Mouse (Mus musculus) neutrophil, adult 5-6 weeks (primary cell): ENCODE results near the gene Catsperg1. TPM values are rescaled to one million over a fixed set of nuclear protein-coding genes. Genes with fewer than 3 reads are reported as not detected.

Source experiments
- ATAC-seq: fragments of 151-379, 151-347 bp; 2 replicates; pipeline ENCODE4 v1.8.0; 2017; ENCODE audit warnings: mild to moderate bottlenecking, moderate TSS enrichment; ENCODE audit not compliant: insufficient number of reproducible peaks, poor library complexity, low FRiP score, severe bottlenecking; ENCODE audit errors: extremely low read depth
- total RNA-seq: library from RNA; stranded (forward); fragments of 200-1000 nt; gene quantifications from 2 replicates; pipeline ENCODE4 v1.2.3, GENCODE M21; 2017

Catsperg1 gene
- total RNA-seq, 1 experiment from 2014 or later: 3.6 TPM

DNA sequence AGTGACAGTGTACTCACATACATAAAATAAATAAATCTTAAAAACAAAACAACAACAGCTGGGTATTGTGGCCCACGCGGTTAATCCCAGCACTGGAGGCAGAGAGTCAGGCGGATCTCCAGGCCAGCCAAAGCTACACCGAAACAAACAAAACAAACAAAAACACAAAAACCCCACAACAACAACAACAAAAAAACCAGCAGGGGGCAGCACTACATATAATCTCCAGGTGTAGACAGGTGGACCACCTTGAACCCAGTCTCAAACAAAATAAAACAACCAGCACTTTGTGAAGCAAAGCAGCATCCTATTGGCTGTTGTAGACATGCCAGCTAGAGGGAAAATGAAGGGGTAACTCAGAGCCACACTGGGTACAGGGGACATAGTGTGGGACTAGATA lies 35.7 kb downstream of the Catsperg1 start:
- no peak for ATAC-seq

GRCm38 (mm10) chr7:29172390-29173016 lies 41.3 kb downstream of the Catsperg1 start:
- ATAC-seq: no peak

DNA sequence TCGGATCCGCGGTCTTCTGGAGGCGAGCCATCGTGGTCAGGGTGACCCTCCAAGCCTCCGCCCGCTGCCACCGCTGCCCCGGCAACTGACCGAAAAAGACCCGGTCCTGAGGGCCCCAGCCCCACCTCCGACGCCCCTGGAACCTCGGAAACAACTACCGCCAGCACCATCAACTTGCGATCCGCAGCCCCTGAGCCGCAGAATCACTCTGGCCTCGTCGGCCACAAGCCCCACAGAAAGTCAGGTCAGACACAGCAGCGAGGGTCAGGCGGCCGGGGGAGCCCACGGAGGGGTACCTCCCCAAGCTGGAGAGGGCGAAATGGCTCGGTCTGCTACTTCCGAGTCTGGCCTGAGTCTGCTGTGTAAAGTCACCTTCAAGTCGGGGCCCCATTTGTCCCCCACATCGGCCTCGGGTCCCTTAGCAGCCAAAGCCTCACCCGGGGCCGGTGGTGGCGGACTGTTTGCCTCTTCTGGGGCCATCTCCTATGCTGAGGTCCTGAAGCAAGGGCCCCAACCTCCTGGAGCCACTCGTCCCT lies 42.2 kb downstream of the Catsperg1 start:
- no peak for ATAC-seq

- peak; percentile 27; the same call in 1 of the 2 replicates for ATAC-seq
These were observed 42.9 kb downstream of the Catsperg1 start for GRCm38 (mm10) chr7:29170755-29171561.

DNA sequence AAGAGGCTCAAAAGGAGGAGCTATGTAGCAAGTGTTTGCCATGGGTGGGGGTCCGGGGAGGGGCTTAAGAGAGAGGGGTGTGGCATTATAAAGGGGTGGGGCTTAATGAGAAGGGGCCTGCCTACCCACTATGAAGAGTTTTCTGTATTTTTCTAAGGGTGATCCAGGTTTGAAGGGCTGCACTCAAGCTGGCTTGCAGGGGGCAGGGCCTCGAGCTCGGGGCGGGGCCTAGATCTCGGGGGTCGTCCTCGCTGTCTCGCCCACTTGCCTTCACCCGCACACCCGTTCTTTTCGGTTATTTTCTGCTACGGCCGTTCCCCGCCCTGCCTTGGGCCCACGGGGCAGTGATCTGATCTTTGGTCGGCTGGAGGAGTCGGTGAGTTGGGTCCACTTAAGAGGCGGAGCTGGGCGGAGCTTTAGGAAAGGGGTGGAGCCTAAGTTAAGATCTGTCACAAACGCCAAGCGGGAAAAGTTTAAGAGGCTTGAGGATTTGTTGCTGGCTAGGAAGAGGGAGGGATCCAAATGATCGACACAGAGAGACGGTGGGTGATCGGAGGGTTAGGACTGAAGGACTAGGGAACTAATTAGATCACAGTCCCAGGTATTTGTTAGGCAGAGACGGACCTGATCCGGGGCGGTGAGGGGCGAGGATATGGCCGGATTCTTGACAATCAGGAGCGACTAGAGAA lies 43.6 kb downstream of the Catsperg1 start, which contains the start of the genes Ggn and Spred3:
Gene Ggn (plus strand): TSS at position 145 of the 689 bp plus-strand sequence.
Gene Spred3 (minus strand): TSS at position 346 of the 689 bp plus-strand sequence.
- peak; percentile 21; the same call in 1 of the 2 replicates for ATAC-seq

- ATAC-seq: no peak
These were observed 44.4 kb downstream of the Catsperg1 start for GRCm38 (mm10) chr7:29169231-29170065.

DNA sequence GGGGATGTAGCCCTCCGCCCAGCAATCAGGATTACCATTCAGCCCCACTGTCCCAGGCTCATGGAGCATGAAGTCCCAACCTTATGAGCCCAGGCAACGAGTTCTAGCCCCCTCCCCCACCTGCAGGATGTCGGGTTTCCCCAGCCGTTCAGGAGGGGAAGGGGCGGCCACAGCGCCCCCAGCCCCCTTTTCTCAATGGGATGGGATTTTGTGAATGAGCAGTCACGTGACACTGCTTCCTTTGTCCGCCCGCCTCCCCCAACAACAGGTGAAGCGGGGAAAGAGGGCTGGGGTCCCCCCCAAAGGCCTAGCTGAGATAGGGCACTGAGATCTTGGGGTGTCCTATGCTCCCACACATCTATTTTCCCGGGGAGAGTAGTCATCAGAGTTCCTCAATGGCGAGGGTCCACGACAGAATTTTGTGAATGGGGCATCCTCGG lies 45.0 kb downstream of the Catsperg1 start:
- ATAC-seq: no peak

- ATAC-seq: no peak
These were observed 45.6 kb downstream of the Catsperg1 start for GRCm38 (mm10) chr7:29168121-29168695.

DNA sequence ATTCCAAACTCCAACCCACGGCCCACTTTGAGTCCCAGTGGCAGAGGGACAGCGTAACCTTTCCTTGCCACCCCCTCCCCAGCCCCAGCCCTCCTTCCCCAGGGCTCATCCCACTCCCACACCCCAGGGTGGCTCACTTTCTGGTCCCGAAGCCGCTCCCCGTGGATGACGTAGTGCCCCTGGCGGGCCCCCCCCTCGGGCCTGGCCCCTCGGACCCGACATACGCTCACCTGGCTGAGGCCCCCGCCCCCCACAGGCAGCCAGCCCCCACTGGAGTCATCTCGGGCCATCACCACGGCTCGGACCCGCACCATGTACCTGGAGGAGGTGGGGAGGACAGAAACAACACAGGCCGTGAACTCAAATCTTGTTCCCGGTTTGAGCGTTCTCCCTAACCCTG lies 46.2 kb downstream of the Catsperg1 start:
- no peak for ATAC-seq

GRCm38 (mm10) chr7:29162750-29163525 lies 50.9 kb downstream of the Catsperg1 start:
- 0 out of 2 replicates have a peak, but pooled peaks have one; percentile 25 for ATAC-seq

DNA sequence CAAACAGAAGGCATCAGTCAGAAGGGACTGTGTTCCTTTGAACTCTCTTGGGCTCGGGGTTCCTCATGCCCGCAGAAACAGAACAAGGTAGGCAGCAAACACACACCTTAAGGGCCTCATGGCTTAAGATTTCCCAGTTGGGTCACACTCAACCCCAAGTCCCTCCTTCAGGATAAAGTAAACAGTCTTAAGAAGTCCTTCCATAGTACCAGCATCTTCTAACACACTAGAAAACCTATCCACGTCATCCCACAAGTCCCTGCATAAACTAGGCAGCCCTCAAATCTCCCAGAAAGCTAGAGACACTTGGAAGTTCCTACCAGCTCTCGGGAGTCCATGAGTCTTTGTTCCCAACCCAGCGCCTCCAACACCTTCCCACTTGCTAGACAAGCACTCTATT lies 51.5 kb downstream of the Catsperg1 start:
- ATAC-seq: no peak

GRCm38 (mm10) chr7:29158264-29158663 lies 55.6 kb downstream of the Catsperg1 start:
- ATAC-seq: no peak

- peak; percentile 59 for ATAC-seq
These were observed 57.7 kb downstream of the Catsperg1 start, which contains the start of gene Fam98c for GRCm38 (mm10) chr7:29155838-29156782. TSS of gene Fam98c (minus strand) at chr7:29156234.

- peak; percentile 68 for ATAC-seq
These were observed 58.5 kb downstream of the Catsperg1 start for GRCm38 (mm10) chr7:29155196-29155837.

DNA sequence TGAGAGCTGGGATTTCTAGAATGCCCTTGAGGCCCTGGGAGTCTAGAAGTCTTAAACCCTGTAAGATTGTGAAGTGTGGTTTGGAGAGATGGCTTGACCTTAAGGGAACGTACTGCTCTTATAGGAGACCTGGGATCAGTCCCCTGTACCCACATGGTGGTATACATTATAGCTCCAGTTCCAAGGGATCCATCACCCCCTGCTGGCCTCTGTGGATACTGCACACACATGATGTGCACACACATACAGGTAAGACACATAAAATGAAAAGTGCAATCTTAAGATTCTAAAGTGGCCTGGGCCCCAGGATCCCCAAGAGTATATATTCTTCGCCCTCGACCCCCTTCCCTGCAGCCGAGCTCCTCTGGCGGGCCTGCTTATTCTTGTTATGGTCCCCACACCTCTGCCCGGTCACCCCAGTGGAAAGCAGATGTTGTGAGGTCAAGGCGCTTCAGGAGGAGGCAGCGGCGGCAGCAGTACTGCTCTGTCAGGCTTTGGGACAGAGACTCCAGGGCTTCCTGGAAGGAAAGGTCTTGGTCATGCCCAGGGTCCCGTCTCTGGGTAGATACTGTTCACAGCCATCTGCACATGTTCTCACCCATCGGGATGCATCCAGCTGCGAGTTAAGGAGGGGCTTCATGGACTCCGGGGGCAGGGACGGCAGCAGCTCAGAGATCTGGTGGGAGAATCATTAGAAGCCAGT lies 59.7 kb downstream of the Catsperg1 start:
- no peak for ATAC-seq
